Mouse (Mus musculus) kidney, postnatal 4 days (tissue): ENCODE measurements at regions not wholly inside any gene's neighbourhood (a gene's known extent, or its start where the extent isn't known, plus 50 kb on each side); places are given as distances from the start of the nearest gene placed in this dataset.
"Not testable (repeated sequence)": the region's sequence is repeated elsewhere in the genome, so short reads cannot be mapped to it uniquely, and the experiment has no call there.

Source experiments
- DNase-seq, 2 experiments: peaks; one replicate each; pipeline ENCODE4 v3.0.0; 2021; ENCODE audit warnings: mixed read lengths in 2 of 2

DNA sequence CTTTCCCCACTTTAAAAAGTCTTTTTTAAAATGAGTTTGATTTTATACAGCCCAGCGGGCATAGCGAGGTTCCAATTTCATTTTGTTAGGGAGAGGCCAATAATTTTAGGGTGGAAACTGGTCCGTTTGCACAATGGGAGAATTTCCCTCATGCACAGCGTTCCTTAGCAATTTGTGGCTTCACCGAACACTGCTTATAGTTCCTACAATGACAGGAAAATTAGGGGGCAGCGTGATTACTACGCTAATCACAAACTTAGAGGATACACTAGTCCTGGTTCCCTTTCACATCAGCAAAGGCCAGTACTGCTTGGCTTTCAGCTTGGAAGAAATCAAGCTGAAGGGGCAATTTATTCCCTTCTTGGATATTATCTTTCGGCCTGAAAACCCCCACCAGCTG lies 745.1 kb upstream of the Gm19410 start:
- DNase-seq = no peak

DNA sequence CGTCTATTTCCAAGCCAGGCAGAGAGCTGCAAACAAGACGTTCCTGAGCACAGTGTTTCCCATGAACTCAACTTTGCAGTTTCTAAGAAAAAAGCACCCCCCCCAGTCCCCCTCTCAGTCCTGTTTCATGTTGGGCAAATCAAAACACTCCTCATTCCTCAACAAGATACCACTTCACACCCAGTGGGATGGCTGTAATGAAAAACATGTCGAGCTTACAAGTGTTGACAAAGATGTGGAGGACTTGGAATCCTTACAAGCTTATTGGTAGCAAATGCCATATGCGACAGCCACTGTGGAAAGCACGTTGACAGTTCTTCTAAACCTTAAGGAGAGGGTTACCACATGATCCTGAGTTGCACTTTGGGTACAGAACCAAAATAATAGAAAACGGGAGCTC lies 742.9 kb upstream of the Gm19410 start:
- DNase-seq = no peak

DNA sequence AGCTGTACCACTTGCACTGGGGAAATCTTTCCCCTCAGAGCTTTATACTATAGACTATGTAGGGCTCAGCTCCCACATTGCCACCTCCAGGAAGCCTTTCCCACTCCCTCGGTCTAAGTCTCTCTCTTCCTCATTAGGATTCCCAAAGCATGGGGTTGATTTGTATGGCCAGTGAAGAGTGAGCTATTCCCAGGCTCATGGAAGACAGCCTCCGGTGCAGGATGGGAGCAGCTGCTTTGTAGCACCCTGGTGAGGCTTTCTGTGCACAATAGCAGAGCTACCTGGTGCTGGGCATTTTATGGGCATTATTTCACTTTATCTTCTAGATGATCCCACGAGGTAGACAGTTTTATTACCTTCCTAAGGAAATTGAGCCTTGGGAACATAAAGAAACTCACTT lies 717.8 kb upstream of the Gm19410 start:
- no peak for DNase-seq

DNA sequence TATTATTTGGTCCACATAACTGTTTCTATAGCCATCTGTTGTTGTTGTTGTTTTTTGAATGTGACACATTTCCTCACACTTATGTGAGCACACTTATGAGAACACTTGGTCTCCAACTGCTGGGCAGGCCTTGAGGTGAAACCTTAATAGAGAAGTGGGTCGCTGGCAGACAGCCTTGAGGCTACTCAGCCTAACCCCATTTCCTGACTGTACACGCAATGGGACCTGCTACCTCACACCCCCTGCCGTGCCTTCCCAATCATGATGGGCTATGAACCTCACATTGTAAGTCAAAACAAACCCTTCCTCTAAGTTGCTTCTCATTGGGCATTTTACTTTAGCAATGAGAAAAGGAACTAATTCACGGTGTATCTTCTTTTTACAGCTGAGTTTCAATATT lies 712.1 kb upstream of the Gm19410 start:
- DNase-seq = no peak

DNA sequence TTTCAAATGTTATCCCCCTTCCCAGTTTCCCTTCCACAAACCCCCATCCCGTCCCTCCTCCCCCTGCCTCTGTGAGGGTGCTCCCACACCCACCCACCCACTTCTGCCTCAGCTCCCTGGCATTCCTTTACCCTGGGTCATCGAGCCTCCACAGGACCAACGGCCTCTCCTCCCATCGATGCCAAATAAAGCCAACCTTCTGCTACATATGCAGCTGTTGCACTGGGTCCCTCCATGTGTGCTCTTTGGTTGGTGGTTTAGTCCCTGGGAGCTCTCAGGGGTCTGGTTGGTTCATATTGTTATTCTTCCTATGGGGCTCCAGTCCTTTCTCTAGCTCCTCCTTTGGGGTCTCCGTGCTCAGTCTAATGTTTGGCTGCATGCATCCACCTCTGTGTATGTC lies 704.5 kb upstream of the Gm19410 start:
- no peak for DNase-seq

DNA sequence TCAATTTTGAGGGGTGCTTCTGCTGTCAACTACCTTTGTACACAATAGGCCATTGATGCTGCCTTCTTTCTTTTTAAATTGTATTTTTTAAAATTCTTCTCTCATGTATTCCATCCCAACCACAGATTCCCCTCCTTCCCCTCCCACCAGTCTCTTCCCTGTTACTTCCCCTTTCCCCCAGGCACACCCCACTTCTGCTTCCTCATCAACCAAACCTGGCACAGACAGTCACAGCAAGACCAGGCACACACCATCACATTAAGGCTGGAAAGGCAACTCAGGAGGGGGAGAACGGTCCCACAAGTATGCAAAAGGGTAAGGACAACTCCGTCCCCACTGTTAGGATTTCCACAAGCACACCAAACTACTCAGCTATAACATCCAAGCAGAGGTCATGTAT lies 697.4 kb upstream of the Gm19410 start:
- no peak for DNase-seq

DNA sequence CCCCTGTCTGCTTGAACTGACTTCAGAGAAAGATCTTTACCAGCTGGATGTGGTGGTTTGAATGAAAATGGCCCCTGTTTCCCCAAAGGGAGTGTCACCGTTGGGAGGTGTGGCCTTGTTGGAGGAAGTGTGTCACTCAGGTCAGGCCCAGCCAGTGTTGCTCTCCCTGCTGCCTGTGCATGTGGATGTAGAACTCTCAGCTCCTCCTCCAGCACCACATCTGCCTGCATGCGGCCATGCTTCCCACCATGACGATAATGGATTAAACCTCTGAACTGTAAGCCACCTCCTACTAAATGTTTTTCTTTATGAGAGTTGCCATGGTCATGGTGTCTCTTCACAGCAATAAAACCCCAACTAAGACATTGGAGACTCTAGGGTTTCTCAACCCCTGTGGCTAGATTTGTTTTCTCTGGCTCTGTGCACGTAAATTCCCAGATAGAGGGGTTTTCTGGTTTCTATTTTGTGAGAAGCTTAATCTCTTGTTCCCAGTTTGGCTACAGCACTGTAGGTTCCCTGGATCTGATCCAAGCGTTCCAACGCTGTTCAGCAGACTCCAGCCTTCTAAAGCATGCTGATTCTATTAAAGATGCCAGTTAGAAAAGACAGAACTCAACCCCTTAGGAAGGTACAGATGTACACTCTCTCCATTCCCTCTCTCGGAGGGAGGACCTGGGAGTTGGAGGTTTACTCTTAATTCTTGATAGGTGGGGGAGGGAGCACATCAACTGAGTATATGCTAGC lies 695.2 kb upstream of the Gm19410 start:
- peak in 1 of 2 experiments; percentile 15 for DNase-seq

DNA sequence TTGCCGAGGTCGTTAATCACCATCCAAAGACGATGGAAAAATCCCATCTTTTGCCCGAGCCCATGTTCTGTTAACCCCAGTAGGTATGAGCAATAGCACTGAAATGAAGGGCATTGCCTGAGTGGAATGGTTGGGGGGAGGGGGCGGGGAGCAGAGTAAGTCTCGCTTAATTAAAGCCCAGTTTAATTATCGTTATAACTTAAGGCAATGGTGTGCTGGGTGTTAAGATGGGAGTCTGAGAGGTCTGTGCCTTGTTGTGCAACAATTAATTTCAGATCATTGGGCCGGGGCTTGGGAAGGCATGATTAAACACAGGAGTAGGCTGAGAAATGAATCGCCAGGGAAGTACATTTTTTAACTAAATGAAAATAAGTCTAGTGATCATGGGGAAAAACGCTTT lies 689.6 kb upstream of the Gm19410 start:
- DNase-seq = no peak

DNA sequence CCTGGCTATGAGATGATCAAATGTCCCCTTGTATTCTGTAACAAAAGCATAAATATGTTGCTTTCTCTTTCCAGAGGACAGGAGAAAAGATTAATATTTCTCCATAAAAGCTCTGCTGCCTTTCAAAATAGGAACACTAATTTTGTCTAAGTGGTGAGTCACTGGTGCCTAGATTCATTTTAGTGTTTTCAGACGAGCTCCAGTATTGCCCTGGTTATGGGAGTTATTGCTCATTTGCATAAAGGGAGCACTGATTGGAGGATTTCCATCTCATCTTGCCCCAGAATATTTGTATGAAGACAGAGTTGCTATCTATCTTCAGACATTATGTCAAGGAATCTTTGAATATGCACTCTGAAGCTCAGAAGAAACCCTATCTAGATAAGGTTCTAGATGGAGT lies 682.4 kb upstream of the Gm19410 start:
- DNase-seq = no peak

DNA sequence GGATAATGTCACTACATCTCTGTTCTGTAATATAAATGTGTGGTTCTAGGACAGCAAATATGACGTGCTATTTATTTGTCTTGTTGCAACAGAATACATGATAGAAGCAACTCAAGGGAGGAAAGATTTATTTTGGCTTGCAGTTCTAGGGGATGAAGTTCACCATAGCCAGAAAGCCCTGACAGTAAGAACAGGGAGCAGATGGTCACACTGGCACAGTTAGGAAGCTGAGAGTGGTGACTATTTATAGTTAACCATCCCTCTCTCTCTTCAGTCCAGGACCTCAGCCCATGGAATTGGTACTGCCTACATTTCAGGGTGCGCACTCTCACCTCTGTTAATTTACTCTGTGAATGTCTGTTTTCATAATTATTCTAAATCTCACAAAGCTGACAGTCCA lies 678.5 kb upstream of the Gm19410 start:
- no peak for DNase-seq

DNA sequence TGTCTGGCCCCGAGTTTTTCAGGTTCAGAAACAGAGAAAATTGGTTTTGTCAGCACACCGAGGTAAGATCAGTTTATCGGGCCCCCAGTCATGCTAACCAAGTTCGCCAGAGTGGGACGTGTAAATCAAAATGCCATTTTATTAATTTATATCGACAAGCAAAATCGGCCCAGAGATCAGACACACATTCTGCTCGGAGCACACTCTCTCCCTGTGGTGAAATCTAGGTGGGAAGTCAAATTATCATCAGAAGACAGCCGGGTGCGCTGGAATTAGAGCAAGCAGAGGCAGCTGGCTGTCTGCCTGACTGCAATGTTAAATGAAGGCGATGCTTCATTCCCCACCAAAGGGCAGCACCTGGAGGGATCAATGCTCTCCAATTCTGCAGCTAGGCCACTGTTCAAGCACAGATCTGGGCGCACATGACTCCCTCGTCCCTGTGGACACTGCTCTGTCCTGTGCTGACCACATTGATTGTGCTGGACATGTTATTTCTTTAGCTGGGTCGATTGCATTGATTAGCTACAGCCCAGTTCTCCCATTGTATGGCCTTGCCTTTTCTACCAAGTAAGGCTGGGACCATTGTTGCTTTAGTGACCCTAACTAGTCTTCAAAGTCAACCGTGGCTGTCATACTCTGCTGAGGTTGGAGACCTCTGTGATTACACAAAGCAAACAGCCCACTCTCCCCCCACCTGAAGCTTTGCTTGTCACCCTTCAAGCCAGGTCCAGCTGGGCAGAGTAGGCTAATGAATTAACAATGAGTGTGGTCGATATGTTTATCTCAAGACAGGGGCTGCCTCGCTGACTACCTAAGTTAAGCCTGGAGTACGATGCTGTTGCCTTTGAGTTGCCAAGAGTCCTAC lies 677.0 kb upstream of the Gm19410 start:
- no peak for DNase-seq

DNA sequence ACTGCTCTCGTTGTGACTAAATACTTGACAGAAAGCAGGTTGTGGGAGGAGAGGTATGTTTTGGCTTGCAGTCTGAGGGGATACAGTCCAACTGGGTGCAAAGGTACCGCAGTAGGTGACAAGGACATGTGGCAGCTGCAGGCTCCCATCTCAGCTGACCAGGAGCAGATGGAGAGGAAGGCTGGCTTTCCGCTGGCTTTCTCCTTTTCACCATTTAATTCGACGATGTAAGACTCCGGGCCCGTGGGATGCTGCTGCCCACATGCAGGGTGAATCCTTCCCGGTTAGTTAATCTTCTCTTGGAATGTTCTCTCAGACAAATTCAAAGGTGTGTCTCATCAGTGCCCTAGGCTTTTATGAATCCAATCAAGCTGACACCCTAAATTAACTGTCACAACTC lies 676.1 kb upstream of the Gm19410 start:
- no peak for DNase-seq

DNA sequence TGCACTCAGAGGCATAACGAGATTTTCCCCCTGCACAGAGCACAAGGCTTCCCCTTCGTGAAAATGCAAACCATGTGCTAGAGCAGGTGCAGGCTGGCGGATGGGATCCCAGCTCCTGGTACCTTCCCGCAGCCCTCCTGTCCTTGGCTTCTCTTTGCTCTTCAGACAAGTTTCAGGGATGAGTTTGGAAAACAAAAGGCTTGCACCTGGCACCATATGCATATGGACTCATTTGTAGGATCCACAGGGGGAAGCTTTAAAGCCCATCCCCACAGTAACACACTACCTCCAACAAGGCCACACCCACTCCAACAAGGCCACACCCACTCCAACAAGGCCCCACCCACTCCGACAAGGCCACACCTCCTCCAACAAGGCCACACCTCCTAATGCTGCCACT lies 663.9 kb upstream of the Gm19410 start:
- DNase-seq = no peak

DNA sequence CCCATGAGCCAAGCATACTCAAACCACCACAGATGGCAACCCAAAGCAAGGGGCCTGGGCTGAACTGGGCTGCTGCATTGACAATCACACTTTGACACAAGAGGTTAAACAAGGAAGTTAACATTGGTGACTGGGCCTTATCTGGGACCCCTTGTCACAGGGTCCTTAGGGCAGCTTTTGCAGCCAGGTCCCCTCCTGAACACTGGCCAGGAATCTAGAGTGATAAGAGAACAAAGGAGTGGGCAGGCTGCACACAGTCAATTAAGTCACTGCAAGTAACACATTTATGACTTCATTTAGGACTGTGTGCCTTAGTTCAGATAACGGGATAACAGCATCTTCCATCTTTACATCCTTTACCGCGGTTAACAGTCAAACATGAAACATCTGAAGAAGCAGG lies 663.5 kb upstream of the Gm19410 start:
- DNase-seq = not testable (repeated sequence)

DNA sequence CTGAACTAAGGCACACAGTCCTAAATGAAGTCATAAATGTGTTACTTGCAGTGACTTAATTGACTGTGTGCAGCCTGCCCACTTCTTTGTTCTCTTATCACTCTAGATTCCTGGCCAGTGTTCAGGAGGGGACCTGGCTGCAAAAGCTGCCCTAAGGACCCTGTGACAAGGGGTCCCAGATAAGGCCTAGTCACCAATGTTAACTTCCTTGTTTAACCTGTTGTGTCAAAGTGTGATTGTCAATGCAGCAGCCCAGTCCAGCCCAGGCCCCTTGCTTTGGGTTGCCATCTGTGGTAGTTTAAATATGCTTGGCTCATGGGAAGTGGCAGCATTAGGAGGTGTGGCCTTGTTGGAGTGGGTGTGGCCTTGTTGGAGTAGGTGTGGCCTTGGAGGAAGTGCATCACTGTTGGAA lies 661.1 kb upstream of the Gm19410 start:
- DNase-seq = not testable (repeated sequence)

DNA sequence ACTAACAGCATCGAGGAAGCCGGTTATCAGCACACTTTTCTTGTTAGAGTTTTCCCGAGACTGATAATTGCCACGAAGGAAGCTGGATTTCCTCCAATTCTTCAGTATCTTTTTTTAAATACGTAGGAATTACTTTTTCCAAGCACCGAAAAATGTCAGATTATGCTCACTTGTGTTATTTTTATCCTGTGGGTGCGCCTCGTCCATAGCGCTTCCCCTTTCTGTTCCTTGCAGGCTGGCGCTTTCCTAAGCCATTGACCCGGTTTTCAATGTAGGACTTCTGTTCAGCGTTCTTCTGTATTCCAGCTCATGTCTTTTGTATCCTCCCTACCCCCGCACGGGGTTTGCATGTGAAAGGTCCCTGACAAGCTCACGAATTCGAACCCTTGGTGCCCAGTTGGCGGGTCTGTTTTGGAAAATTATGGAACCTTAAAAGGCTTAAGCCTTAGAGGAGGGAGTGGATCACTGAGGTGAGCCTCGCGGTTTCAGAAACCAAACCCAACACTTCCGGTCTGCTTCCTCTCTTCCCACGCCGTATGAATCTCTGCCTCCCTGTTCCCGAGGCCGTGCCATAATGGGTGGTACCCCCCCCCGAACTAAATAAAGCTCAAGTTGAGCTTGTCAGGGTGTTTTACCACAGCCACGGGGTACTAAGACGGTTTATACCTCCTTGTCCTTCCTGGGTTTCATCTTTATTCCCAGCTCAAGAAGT lies 655.9 kb upstream of the Gm19410 start:
- no peak for DNase-seq

DNA sequence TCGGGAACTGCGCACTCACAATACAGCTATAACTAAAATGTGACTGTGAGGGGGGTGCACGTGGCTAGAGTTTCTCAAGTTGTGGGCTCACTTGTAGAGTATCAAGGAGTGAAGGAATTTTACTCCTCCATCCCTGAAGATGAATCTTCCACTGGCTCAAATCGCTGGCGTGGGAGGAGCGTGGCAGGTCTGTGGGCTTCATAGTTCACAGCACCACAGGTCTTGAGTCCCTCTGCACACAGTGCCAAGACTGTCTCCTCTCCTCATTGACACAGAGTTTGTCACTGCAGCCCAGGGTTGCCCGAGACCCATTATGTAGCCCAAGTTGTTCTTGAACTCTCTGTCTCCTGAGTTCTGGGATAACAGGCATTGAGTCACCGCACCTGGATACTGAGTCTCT lies 655.3 kb upstream of the Gm19410 start:
- DNase-seq = no peak

DNA sequence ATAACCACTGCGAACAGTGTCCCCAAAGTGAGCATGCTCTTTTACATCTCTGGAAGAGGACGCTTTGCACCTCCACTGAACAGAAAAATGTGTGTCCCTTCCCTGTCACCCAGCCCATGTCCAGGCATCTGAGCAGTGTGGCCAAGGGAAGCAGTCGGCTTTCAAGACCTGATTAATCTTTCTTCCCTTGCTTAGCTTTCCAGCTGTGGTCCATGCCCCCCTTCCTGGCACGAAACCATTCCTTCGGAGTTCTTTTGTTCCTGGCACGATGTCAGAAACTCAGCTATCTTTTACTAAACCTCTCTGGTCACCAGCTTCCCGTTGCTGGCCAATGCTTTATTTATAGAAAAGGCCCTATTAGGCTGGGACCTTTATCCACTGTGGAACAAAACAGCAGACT lies 654.5 kb upstream of the Gm19410 start:
- DNase-seq = no peak

DNA sequence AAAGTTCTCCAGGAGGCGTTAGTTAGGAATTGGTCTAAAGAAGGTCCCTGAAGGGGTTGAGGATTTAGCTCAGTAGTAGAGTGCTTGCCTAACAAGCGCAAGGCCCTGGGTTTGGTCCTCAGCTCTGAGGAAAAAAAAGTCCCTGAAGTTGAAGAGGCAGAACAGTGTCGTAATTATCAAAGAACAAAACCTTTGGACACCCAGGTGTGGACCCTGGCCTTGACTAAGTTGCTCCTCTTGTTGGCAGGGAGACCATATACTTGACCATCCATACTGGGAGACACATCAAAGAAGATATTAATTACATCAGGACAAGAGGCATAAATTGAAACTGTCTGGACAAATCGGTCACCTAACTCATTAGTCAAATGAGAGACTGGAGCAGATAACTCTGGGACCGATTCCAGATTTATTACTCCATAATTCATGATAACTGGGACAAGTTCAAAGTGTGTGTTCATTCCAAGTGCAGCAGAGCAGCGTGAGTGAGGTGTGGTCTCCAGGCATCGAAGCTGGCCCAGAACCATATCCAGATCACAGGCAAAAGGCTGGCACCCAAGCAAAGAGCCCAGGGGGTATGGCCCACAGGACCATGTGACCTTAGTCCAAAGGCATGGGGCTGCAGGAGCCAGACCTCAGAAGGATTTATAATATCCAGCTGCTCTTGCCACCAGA lies 652.9 kb upstream of the Gm19410 start:
- no peak for DNase-seq

DNA sequence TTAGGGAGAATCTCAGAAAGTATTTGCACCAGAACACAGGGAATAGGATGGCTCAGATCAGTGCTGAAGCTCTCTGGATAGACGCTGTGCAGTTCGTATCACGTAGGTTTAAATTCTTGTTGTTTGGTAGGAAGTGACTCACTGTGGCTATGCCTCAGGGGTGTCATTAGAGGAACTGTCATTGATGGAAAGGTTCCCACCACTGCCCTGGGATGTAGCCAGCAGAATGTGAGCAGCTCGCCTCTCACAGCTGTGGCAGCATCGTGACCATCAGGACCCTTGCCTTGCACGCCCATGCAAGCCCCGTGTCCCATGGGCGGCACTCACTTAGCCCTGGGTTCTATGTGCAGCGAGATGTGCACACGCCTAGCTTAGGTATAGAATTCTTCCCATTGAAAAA lies 651.6 kb upstream of the Gm19410 start:
- no peak for DNase-seq

DNA sequence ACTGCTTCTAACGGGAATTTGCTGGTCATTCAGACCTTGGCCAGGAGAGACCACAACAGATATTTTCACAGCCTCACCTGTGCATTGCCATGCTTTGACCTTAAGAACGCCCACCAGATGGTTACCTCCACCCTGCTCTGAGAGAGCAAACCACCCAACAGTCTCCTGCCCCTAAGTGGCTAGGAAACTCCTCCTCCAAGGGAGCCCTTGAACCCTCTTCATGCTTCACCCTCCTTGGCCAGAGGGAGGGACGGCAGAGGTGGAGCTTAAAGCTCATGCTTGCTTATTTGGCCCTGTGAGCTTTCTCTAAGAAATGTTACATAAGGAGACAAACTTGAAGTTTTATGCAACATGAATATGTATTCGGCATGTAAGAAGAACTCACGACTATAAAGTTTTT lies 645.0 kb upstream of the Gm19410 start:
- DNase-seq = no peak

DNA sequence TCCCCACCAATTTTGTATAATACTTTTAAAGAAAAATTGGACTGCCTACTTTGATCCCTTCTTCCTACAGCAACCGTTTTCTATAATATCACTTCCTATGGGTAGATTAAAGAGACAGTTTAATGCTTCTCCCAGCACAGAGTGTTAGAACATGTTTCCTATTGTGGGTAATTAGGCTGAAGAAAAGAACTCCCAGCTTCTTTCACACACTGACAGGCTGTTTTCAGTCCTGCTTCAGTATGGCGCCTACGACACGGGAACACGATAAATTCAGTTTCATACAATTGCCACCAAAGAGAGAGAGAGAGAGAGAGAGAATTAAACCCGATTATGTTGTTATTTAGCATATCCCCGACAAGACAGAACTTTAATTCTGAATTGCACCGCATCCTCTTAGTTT lies 644.5 kb upstream of the Gm19410 start:
- DNase-seq = no peak

DNA sequence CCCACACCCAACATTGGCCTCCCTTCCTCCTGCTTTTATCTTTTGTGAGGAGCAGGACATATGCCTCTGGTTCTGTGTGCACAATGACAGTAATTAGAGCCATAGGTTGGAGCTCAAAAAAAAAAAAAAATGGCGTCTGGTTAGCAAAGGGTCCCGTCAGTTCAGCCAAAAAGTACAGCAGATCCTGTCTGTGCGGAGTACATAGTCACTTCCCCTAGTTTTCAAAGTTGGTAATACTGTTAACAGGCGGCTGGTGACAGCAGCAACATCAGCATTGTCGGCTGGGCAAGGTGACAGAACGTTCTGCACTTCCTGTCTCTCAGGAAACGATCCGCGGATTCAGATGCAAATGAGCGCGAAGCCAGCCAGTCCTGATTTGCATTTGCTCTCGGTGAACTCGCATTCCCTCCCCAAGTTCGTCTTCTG lies 642.4 kb upstream of the Gm19410 start:
- DNase-seq = peak; percentile 55 to 72
